Mouse (Mus musculus) heart, embryonic 14.5 days (tissue): ENCODE measurements around the gene Calhm2. TPM values are rescaled to one million over a fixed set of nuclear protein-coding genes. Genes with fewer than 3 reads are reported as not detected.

Source experiments
- ATAC-seq: fragments of 200-750 bp; cut with Nextera tagmentation; 2 replicates; pipeline ENCODE4 v1.8.0; 2017; ENCODE audit warnings: low read depth, moderate TSS enrichment; ENCODE audit not compliant: insufficient number of reproducible peaks, insufficient read depth, low FRiP score
- H3K27ac ChIP-seq, 2 experiments: fragments of 200-500 bp in 1 of 2; fragments of 300-500 bp in 1 of 2; sonication (generic) in 1 of 2; replicated peaks in 1 of 2; 2 replicates each; pipeline ENCODE4 v1.5.1; 2012 to 2014; ENCODE audit warnings: low read depth in 2 of 2, low read length in 2 of 2, control low read depth in 1 of 2, mild to moderate bottlenecking in 1 of 2, mixed read lengths in 1 of 2; ENCODE audit not compliant: control insufficient read depth in 1 of 2, insufficient read depth in 1 of 2
- H3K27me3 ChIP-seq: fragments of 300-500 bp; sonication (generic); 2 replicates; pipeline ENCODE4 v1.6.1; 2014; ENCODE audit warnings: mild to moderate bottlenecking, low read length, control low read depth; ENCODE audit not compliant: control insufficient read depth, insufficient read depth
- H3K36me3 ChIP-seq: fragments of 300-500 bp; sonication (generic); 2 replicates; pipeline ENCODE4 v1.6.1; 2014; ENCODE audit warnings: mild to moderate bottlenecking, control low read depth, low read length, mixed read lengths; ENCODE audit not compliant: control insufficient read depth, insufficient read depth
- H3K4me1 ChIP-seq, 2 experiments: fragments of 200-500 bp in 1 of 2; fragments of 300-500 bp in 1 of 2; sonication (generic) in 1 of 2; 2 replicates each; pipeline ENCODE4 v1.6.1; 2012 to 2014; ENCODE audit warnings: low read length in 2 of 2, control low read depth in 1 of 2, mixed read lengths in 1 of 2; ENCODE audit not compliant: control insufficient read depth in 2 of 2, insufficient read depth in 2 of 2
- H3K4me2 ChIP-seq: fragments of 300-500 bp; sonication (generic); 2 replicates; pipeline ENCODE4 v1.6.1; 2014; ENCODE audit warnings: mild to moderate bottlenecking, low read length
- H3K4me3 ChIP-seq, 2 experiments: fragments of 200-500 bp in 1 of 2; fragments of 300-500 bp in 1 of 2; sonication (generic) in 1 of 2; 2 replicates each; pipeline ENCODE4 v1.5.1; 2012 to 2014; ENCODE audit warnings: low read length in 2 of 2, mild to moderate bottlenecking in 2 of 2, control low read depth in 1 of 2, low read depth in 1 of 2, moderate library complexity in 1 of 2; ENCODE audit not compliant: control insufficient read depth in 1 of 2, insufficient read depth in 1 of 2
- H3K9ac ChIP-seq: fragments of 300-500 bp; sonication (generic); 2 replicates; pipeline ENCODE4 v1.6.1; 2014; ENCODE audit warnings: mild to moderate bottlenecking, low read length
- H3K9me3 ChIP-seq: fragments of 300-500 bp; sonication (generic); 2 replicates; pipeline ENCODE4 v1.6.1; 2016; ENCODE audit warnings: low read length, control low read depth; ENCODE audit not compliant: control insufficient read depth
- WGBS: fragments of 180-500 bp; shearing (Covaris S2); extraction: QIAGEN DNeasy Blood & Tissue Kit; methylation state at CpG from one replicate; pipeline ENCODE4 v1.1.7; 2014; 5-methylcytosine and 5-hydroxymethylcytosine counted together
- polyA plus RNA-seq: library from polyadenylated mRNA; unstranded; fragments of >200 nt; fragmentation: Nextera tagmentation; extraction: Ambion mirVana; gene quantifications from 2 replicates; pipeline ENCODE4 v1.2.1, GENCODE M21; 2014

Calhm2 gene
- polyA plus RNA-seq = 1.7 and 2.4 TPM in 2 replicates

DNA sequence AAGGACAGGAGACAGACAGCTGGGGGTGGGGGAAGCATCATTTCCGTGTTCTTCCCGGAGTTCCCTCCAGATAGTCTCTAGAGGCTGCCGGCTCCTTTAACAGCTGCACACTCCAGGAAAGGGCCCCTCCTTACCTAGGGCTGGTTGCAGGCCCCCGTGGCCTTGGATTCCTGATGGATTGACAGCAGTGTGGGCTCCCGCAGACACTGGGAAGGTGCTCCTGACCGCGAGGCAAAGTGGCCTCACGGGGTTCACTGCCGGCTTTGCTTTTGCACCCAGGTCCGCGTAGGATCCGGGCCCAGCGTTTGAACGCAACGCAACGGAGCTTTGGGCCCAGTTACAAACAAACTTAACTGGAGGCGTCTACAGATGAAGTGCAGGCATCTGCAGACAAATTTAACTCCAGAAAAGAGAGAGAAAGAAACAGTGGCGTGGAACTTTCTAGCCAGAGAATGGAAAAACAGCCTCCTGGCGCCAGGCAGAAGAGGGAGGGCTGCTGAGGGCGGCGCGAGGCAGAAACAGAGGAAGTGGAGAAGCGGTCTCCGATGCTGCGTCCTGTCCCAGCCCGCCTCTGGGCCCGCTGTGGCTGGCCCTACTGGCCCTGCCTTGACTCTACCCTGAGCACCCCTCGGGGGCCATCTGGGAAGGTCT, at the start of gene Calhm2:
Gene Calhm2, minus strand, starts transcription at position 524 of the 651 bp plus-strand sequence.
- Histone ChIP-seq H3K4me1 (peaks cover 13 to 26% of the 10 kb centered on the region in 2 experiments), H3K36me3 (peaks cover 22% of the 10 kb centered on the region), H3K4me2 (peak within 1 kb of the TSS; percentile 82), H3K9ac (peak within 1 kb of the TSS; percentile 79), H3K4me3 (peak within 1 kb of the TSS; percentile 40 to 50), H3K9me3 (no peaks in the 10 kb centered on the region), H3K27me3 (no peaks in the 10 kb centered on the region), H3K27ac (peak within 1 kb of the TSS; percentile 79 to 87)
- peak; percentile 62 for ATAC-seq
- 2% methylated on average over 28 of the region's 28 CpGs for WGBS

DNA sequence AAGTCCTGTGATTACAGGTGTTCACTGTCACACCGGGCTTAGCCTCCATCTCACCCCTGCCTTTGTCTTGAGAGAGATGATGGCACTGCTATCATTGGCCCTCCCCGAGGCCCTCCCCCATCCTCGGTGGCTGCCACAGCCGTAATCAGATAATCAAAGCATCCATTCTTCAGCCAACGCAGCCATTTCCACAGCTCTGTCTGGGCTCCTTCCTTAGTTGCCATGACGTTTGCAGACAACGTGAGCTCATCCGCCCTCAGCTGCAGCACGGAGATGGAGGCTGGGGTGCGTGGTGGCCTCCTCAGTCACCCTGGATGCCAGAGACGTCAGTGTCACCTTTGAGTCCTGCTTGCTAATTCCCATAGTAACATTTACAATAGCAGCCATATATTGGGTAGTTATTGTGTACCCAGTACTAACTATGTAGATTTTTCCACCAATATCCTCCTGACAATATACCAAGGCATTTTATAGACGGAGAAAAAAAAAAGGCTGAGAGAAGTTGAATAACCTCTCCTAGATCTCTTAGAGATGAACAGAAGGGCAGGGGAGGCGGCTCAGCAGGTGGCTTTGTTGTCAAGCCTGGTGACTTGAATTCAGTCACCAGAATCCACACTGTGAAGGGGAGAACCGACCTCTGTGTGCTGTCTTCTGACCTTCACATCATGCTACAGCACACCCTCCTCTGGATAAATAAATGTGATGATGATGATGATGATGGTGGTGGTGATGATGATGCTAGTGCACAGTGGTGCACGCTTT, 48.6 kb upstream of the Calhm2 start:
- Histone ChIP-seq H3K36me3 (no peaks in the 10 kb centered on the region), H3K4me1 (peaks cover 0 to 6% of the 10 kb centered on the region in 2 experiments; a peak in 2 of 4 replicates), H3K4me3 (no peak overlapping the region), H3K9me3 (peaks cover 6% of the 10 kb centered on the region; the same call in 1 of the 2 replicates), H3K4me2 (no peak overlapping the region), H3K9ac (no peak overlapping the region), H3K27ac (no peak overlapping the region), H3K27me3 (no peaks in the 10 kb centered on the region)
- ATAC-seq = no peak
- 37% methylated on average over 15 of the region's 15 CpGs for WGBS

GRCm38 (mm10) chr19:47184736-47185135, 46.6 kb upstream of the Calhm2 start:
- H3K9me3 ChIP-seq = peaks cover 6% of the 10 kb centered on the region; the same call in 1 of the 2 replicates
- no peak overlapping the region for H3K4me2 ChIP-seq
- H3K9ac ChIP-seq = no peak overlapping the region
- no peaks in the 10 kb centered on the region for H3K36me3 ChIP-seq
- H3K27me3 ChIP-seq = peaks cover 16% of the 10 kb centered on the region
- no peak overlapping the region for H3K4me3 ChIP-seq
- H3K27ac ChIP-seq = no peak overlapping the region
- WGBS = 59% methylated on average over 4 of the region's 4 CpGs
- H3K4me1 ChIP-seq = peaks cover 0 to 6% of the 10 kb centered on the region in 2 experiments; a peak in 2 of 4 replicates
- ATAC-seq = no peak

DNA sequence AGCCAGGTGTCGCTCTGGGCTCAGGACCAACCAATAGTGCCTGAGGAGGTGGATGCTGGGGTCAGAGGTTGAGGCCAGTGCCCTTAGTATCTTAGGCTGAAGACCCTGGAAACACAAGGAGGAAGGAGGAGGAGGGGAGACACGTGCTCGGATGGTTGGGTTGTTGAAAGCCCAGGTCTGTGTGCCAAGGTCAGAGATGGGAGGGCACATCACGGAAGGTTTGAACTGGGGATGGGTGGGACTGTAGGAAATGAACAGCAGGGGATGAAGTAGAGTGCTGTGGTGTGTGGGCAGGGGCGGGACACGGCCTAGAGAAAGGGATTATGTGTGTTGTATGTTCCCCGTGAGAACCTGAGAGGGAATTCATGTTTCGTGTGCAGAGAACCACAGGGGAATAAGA, 46.1 kb upstream of the Calhm2 start:
- Histone ChIP-seq H3K4me2 (no peak overlapping the region), H3K27ac (no peak overlapping the region), H3K4me1 (peaks cover 5 to 6% of the 10 kb centered on the region in 2 experiments), H3K27me3 (peaks cover 21% of the 10 kb centered on the region), H3K9ac (no peak overlapping the region), H3K9me3 (peaks cover 6% of the 10 kb centered on the region; the same call in 1 of the 2 replicates), H3K4me3 (no peak overlapping the region), H3K36me3 (no peaks in the 10 kb centered on the region)
- WGBS = 74% methylated on average over 8 of the region's 8 CpGs
- ATAC-seq = no peak

- 20% methylated on average over 8 of the region's 8 CpGs for WGBS
- Histone ChIP-seq H3K36me3 (no peaks in the 10 kb centered on the region), H3K9me3 (peaks cover 6% of the 10 kb centered on the region; the same call in 1 of the 2 replicates), H3K9ac (no peak overlapping the region), H3K4me1 (peaks cover 0 to 6% of the 10 kb centered on the region in 2 experiments; a peak in 3 of 4 replicates), H3K4me2 (no peak overlapping the region), H3K4me3 (no peak overlapping the region), H3K27me3 (peaks cover 37% of the 10 kb centered on the region), H3K27ac (no peak overlapping the region)
- no peak for ATAC-seq
Observed at GRCm38 (mm10) chr19:47180011-47180410, 41.9 kb upstream of the Calhm2 start.

- Histone ChIP-seq H3K4me2 (peak overlapping the region; percentile 100), H3K27ac (no peak overlapping the region), H3K4me3 (peak overlapping the region; percentile 60 to 69), H3K36me3 (no peaks in the 10 kb centered on the region), H3K9ac (peak overlapping the region; percentile 73), H3K4me1 (peaks cover 0 to 6% of the 10 kb centered on the region in 2 experiments; a peak in 3 of 4 replicates), H3K9me3 (peaks cover 6% of the 10 kb centered on the region; the same call in 1 of the 2 replicates), H3K27me3 (peaks cover 37% of the 10 kb centered on the region)
- 1% methylated on average over 39 of the region's 42 CpGs for WGBS
- no peak for ATAC-seq
Observed at GRCm38 (mm10) chr19:47179272-47179809, 41.2 kb upstream of the Calhm2 start.

GRCm38 (mm10) chr19:47178431-47179271, 40.6 kb upstream of the Calhm2 start, which contains the start of gene Neurl1a:
TSS of gene Neurl1a (plus strand) at chr19:47178820.
- under 1% methylated on average over 98 of the region's 98 CpGs for WGBS
- Histone ChIP-seq H3K27me3 (peaks cover 37% of the 10 kb centered on the region), H3K36me3 (no peaks in the 10 kb centered on the region)

More at GRCm38 (mm10) chr19:47178431-47179271, 40.6 kb upstream of the Calhm2 start, which contains the start of gene Neurl1a:
- H3K27ac ChIP-seq = no peak within 1 kb of the TSS
- peak within 1 kb of the TSS; percentile 100 for H3K4me2 ChIP-seq
- no peak for ATAC-seq
- peaks cover 0 to 6% of the 10 kb centered on the region in 2 experiments; a peak in 3 of 4 replicates for H3K4me1 ChIP-seq
- peaks cover 6% of the 10 kb centered on the region; the same call in 1 of the 2 replicates for H3K9me3 ChIP-seq
- peak within 1 kb of the TSS; percentile 73 for H3K9ac ChIP-seq
- peak within 1 kb of the TSS; percentile 60 to 69 for H3K4me3 ChIP-seq
